Mouse (Mus musculus) neural tube, embryonic 14.5 days (tissue): ENCODE measurements around the gene Usp3. TPM values are rescaled to one million over a fixed set of nuclear protein-coding genes. Genes with fewer than 3 reads are reported as not detected.

Experiments
- ATAC-seq: fragments of 200-750 bp; cut with Nextera tagmentation; 2 replicates; pipeline ENCODE4 v1.8.0; 2017; ENCODE audit warnings: low read depth, mild to moderate bottlenecking, moderate TSS enrichment, moderate library complexity
- H3K27ac ChIP-seq: fragments of 300-500 bp; sonication (generic); 2 replicates; pipeline ENCODE4 v1.5.1; 2014; ENCODE audit warnings: low read depth, mild to moderate bottlenecking, control low read depth, low read length, moderate library complexity, mixed read lengths
- H3K27me3 ChIP-seq: fragments of 300-500 bp; sonication (generic); 2 replicates; pipeline ENCODE4 v1.6.1; 2014; ENCODE audit warnings: low read length; ENCODE audit not compliant: control insufficient read depth, insufficient read depth
- H3K36me3 ChIP-seq: fragments of 300-500 bp; sonication (generic); 2 replicates; pipeline ENCODE4 v1.6.1; 2014; ENCODE audit warnings: low read length, mixed read lengths; ENCODE audit not compliant: control insufficient read depth, insufficient read depth
- H3K4me1 ChIP-seq: fragments of 300-500 bp; sonication (generic); 2 replicates; pipeline ENCODE4 v1.6.1; 2014; ENCODE audit warnings: low read length; ENCODE audit not compliant: control insufficient read depth, insufficient read depth
- H3K4me2 ChIP-seq: fragments of 300-500 bp; sonication (generic); 2 replicates; pipeline ENCODE4 v1.6.1; 2014; ENCODE audit warnings: mild to moderate bottlenecking, low read depth, low read length, control low read depth
- H3K4me3 ChIP-seq: fragments of 300-500 bp; sonication (generic); 2 replicates; pipeline ENCODE4 v1.5.1; 2014; ENCODE audit warnings: low read depth, low read length, control low read depth, mixed read lengths
- H3K9ac ChIP-seq: fragments of 300-500 bp; sonication (generic); replicated peaks from 2 replicates; pipeline ENCODE4 v1.6.1; 2014; ENCODE audit warnings: low read depth, mild to moderate bottlenecking, control low read depth, low read length, mixed read lengths
- H3K9me3 ChIP-seq: fragments of 300-500 bp; sonication (generic); 2 replicates; pipeline ENCODE4 v1.6.1; 2016; ENCODE audit warnings: low read length; ENCODE audit not compliant: control insufficient read depth
- WGBS: fragments of 180-500 bp; shearing (Covaris S2); extraction: QIAGEN DNeasy Blood & Tissue Kit; methylation state at CpG from one replicate; pipeline ENCODE4 v1.1.7; 2014; 5-methylcytosine and 5-hydroxymethylcytosine counted together
- polyA plus RNA-seq: library from polyadenylated mRNA; unstranded; fragments of >200 nt; fragmentation: Nextera tagmentation; extraction: Ambion mirVana; gene quantifications from 2 replicates; pipeline ENCODE4 v1.2.1, GENCODE M21; 2014

Usp3 gene
- polyA plus RNA-seq, 1 experiment from 2014 or later, result 73.7 TPM

GRCm38 (mm10) chr9:66586533-66586932 lies 6.4 kb downstream of the Usp3 start:
- Histone ChIP-seq H3K4me3 (no peak overlapping the region), H3K4me1 (peaks cover 19% of the 10 kb centered on the region), H3K9me3 (no peaks in the 10 kb centered on the region), H3K4me2 (no peak overlapping the region), H3K27ac (no peak overlapping the region), H3K9ac (no peak overlapping the region), H3K36me3 (no peaks in the 10 kb centered on the region), H3K27me3 (no peaks in the 10 kb centered on the region)
- 66% methylated on average over 1 of the region's 1 CpGs for WGBS
- ATAC-seq, result no peak

GRCm38 (mm10) chr9:66585191-66585590 lies 7.8 kb downstream of the Usp3 start:
- no peak overlapping the region for H3K27ac ChIP-seq
- H3K4me1 ChIP-seq, result peaks cover 6% of the 10 kb centered on the region
- H3K27me3 ChIP-seq, result no peaks in the 10 kb centered on the region
- H3K36me3 ChIP-seq, result no peaks in the 10 kb centered on the region
- H3K4me3 ChIP-seq, result no peak overlapping the region
- no peak overlapping the region for H3K9ac ChIP-seq
- no peaks in the 10 kb centered on the region for H3K9me3 ChIP-seq
- H3K4me2 ChIP-seq, result no peak overlapping the region
- WGBS, result 79% methylated on average over 1 of the region's 1 CpGs
- no peak for ATAC-seq

- Histone ChIP-seq H3K27ac (no peak overlapping the region), H3K4me2 (no peak overlapping the region), H3K9me3 (no peaks in the 10 kb centered on the region), H3K36me3 (no peaks in the 10 kb centered on the region), H3K27me3 (no peaks in the 10 kb centered on the region), H3K4me1 (peaks cover 3% of the 10 kb centered on the region; the same call in 1 of the 2 replicates), H3K4me3 (no peak overlapping the region), H3K9ac (no peak overlapping the region)
- ATAC-seq, result no peak
Observed at GRCm38 (mm10) chr9:66584176-66584575, 8.8 kb downstream of the Usp3 start.

GRCm38 (mm10) chr9:66583244-66583643 lies 9.7 kb downstream of the Usp3 start:
- Histone ChIP-seq H3K4me1 (peaks cover 3% of the 10 kb centered on the region; the same call in 1 of the 2 replicates), H3K36me3 (no peaks in the 10 kb centered on the region), H3K4me2 (no peak overlapping the region), H3K27me3 (no peaks in the 10 kb centered on the region), H3K9ac (no peak overlapping the region), H3K4me3 (no peak overlapping the region), H3K9me3 (no peaks in the 10 kb centered on the region), H3K27ac (no peak overlapping the region)
- no peak for ATAC-seq
- WGBS, result 100% methylated on average over 1 of the region's 1 CpGs

- H3K4me2 ChIP-seq, result no peak overlapping the region
- 85% methylated on average over 3 of the region's 3 CpGs for WGBS
- H3K4me3 ChIP-seq, result no peak overlapping the region
- H3K27me3 ChIP-seq, result no peaks in the 10 kb centered on the region
- no peak overlapping the region for H3K9ac ChIP-seq
- no peak for ATAC-seq
- no peaks in the 10 kb centered on the region for H3K36me3 ChIP-seq
- peaks cover 4% of the 10 kb centered on the region; the same call in 1 of the 2 replicates for H3K4me1 ChIP-seq
- H3K27ac ChIP-seq, result no peak overlapping the region
- no peaks in the 10 kb centered on the region for H3K9me3 ChIP-seq
Observed at GRCm38 (mm10) chr9:66581694-66582093, 11.2 kb downstream of the Usp3 start.

- Histone ChIP-seq H3K4me2 (no peak overlapping the region), H3K9ac (no peak overlapping the region), H3K36me3 (no peaks in the 10 kb centered on the region), H3K27ac (no peak overlapping the region), H3K9me3 (no peaks in the 10 kb centered on the region), H3K4me1 (peaks cover 8% of the 10 kb centered on the region; the same call in 1 of the 2 replicates), H3K27me3 (no peaks in the 10 kb centered on the region), H3K4me3 (no peak overlapping the region)
- no peak for ATAC-seq
- WGBS, result 85% methylated on average over 1 of the region's 1 CpGs
Observed at GRCm38 (mm10) chr9:66580722-66581121, 12.2 kb downstream of the Usp3 start.

- Histone ChIP-seq H3K4me2 (no peak overlapping the region), H3K4me3 (no peak overlapping the region), H3K9me3 (no peaks in the 10 kb centered on the region), H3K27ac (no peak overlapping the region), H3K36me3 (no peaks in the 10 kb centered on the region), H3K4me1 (peaks cover 8% of the 10 kb centered on the region; the same call in 1 of the 2 replicates), H3K27me3 (no peaks in the 10 kb centered on the region), H3K9ac (no peak overlapping the region)
- ATAC-seq, result no peak
- WGBS, result 98% methylated on average over 1 of the region's 1 CpGs
Observed at GRCm38 (mm10) chr9:66575878-66576238, 17.1 kb downstream of the Usp3 start.

GRCm38 (mm10) chr9:66575041-66575877 lies 17.7 kb downstream of the Usp3 start:
- Histone ChIP-seq H3K9me3 (no peaks in the 10 kb centered on the region), H3K4me2 (no peak overlapping the region), H3K27me3 (no peaks in the 10 kb centered on the region), H3K4me3 (no peak overlapping the region), H3K36me3 (no peaks in the 10 kb centered on the region), H3K9ac (no peak overlapping the region), H3K27ac (no peak overlapping the region), H3K4me1 (peaks cover 8% of the 10 kb centered on the region; the same call in 1 of the 2 replicates)
- WGBS, result 95% methylated on average over 1 of the region's 1 CpGs
- ATAC-seq, result no peak

GRCm38 (mm10) chr9:66571986-66572700 lies 20.8 kb downstream of the Usp3 start:
- H3K9me3 ChIP-seq, result no peaks in the 10 kb centered on the region
- H3K27me3 ChIP-seq, result no peaks in the 10 kb centered on the region
- 88% methylated on average over 4 of the region's 4 CpGs for WGBS
- H3K27ac ChIP-seq, result no peak overlapping the region
- peaks cover 8% of the 10 kb centered on the region; the same call in 1 of the 2 replicates for H3K4me1 ChIP-seq
- no peak overlapping the region for H3K4me3 ChIP-seq
- ATAC-seq, result no peak
- no peak overlapping the region for H3K9ac ChIP-seq
- no peaks in the 10 kb centered on the region for H3K36me3 ChIP-seq
- no peak overlapping the region for H3K4me2 ChIP-seq
